Comparison of ENCODE assay signal across 25 mouse cellular contexts in the genomic region with DNA sequence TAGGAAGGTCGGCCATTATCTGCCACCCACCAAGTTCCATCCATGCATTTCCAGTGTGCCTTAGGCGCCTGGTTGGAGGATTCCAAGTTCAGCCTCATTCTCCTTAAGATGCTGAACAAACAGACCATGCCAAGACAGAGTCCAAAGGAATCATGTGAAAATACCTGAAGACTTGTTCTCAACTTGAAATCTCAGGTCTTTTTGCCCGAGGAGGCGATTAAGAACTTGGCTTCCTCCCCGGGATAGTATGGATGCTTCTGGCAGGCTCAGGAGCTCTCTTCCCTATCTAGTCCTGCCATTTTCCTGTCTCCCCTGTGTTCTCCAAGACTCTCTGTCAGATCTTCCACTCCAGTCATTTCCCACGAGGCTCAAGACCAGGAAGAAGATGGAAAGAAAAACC.
"Had no signal": no experiment of that assay in that cellular context is flagged by ENCODE, and none has a peak within 500 bp of the region (broad histone marks: within the 10 kb centered on the region; RNA-seq: fewer than 3 reads in every experiment).

No protein-coding gene starts in this region.

- H3K4me2 ChIP-seq: heart, embryonic 12.5 days; hindbrain, embryonic 12.5 days; hindbrain, embryonic 14.5 days; intestine, embryonic 15.5 days; limb, embryonic 12.5 days; liver, embryonic 11.5 days; liver, embryonic 13.5 days had no signal

- H3K36me3 ChIP-seq: heart, embryonic 10.5 days; heart, embryonic 12.5 days; hindbrain, embryonic 10.5 days; hindbrain, embryonic 12.5 days; intestine, embryonic 15.5 days; limb, embryonic 10.5 days; limb, embryonic 12.5 days; liver, embryonic 13.5 days had no signal

- H3K27me3 ChIP-seq: heart, embryonic 12.5 days; hindbrain, embryonic 12.5 days; intestine, embryonic 15.5 days; limb, embryonic 12.5 days; liver, embryonic 13.5 days had no signal

- H3K9me3 ChIP-seq: heart, embryonic 10.5 days; heart, embryonic 12.5 days; hindbrain, embryonic 12.5 days; intestine, embryonic 15.5 days; limb, embryonic 10.5 days; limb, embryonic 12.5 days had no signal

- DNase-seq: gastrocnemius, postnatal 14 days; gastrocnemius, postnatal 36 days; heart, adult 18-20 months; heart, postnatal 10 days; heart, postnatal 4 days; kidney, adult 2 months; kidney, postnatal 10 days; kidney, postnatal 25 days; kidney, postnatal 4 days; liver; liver, embryonic 13.5 days had no signal

- ATAC-seq: hindbrain, embryonic 16.5 days; inflammation-experienced regulatory T-cells, adult 6 months; intestine, embryonic 15.5 days; intestine, postnatal 0 days had no signal

- H3K9ac ChIP-seq: heart, embryonic 12.5 days; hindbrain, embryonic 12.5 days; hindbrain, embryonic 14.5 days; intestine, embryonic 15.5 days; limb, embryonic 12.5 days; liver, embryonic 13.5 days had no signal

- H3K4me1 ChIP-seq: hindbrain, embryonic 12.5 days; liver, embryonic 13.5 days had no signal

- H3K27ac ChIP-seq: heart, embryonic 10.5 days; hindbrain, embryonic 10.5 days; hindbrain, embryonic 12.5 days; hindbrain, embryonic 14.5 days; intestine, embryonic 15.5 days; layer of hippocampus, adult 2 months; left cerebral cortex, adult 2 months; limb, embryonic 10.5 days; limb, embryonic 12.5 days; liver, embryonic 13.5 days had no signal

- H3K4me3 ChIP-seq: heart, embryonic 10.5 days; heart, embryonic 12.5 days; hindbrain, embryonic 10.5 days; hindbrain, embryonic 12.5 days; intestine, embryonic 15.5 days; layer of hippocampus, adult 2 months; left cerebral cortex, adult 2 months; limb, embryonic 10.5 days; limb, embryonic 12.5 days; liver, embryonic 13.5 days had no signal
